Mouse (Mus musculus) cerebellum, adult 2 months (tissue): ENCODE data around the gene Hmcn2. TPM values are rescaled to one million over a fixed set of nuclear protein-coding genes. Genes with fewer than 3 reads are reported as not detected.

Experiments used
- DNase-seq, 2 experiments: peaks; one replicate each; pipeline ENCODE4 v3.0.0; 2021
- H3K27ac ChIP-seq: fragments of 200-500 bp; 2 replicates; pipeline ENCODE4 v1.5.1; 2012; ENCODE audit warnings: low read length, control low read depth, inconsistent platforms; ENCODE audit not compliant: insufficient read depth
- H3K27me3 ChIP-seq: fragments of 200-500 bp; 2 replicates; pipeline ENCODE4 v1.6.1; 2012; ENCODE audit warnings: inconsistent platforms, mild to moderate bottlenecking, low read length, moderate library complexity; ENCODE audit not compliant: control insufficient read depth, insufficient read depth
- H3K4me1 ChIP-seq: fragments of 200-500 bp; 2 replicates; pipeline ENCODE4 v1.6.1; 2011; ENCODE audit warnings: low read length; ENCODE audit not compliant: control insufficient read depth, insufficient read depth
- H3K4me3 ChIP-seq: fragments of 200-500 bp; replicated peaks from 2 replicates; pipeline ENCODE3; 2011; ENCODE audit warnings: mild to moderate bottlenecking, low read depth, low read length, control low read depth; ENCODE audit not compliant: insufficient read depth
- CTCF ChIP-seq: fragments of 200-500 bp; IDR thresholded peaks from 2 replicates; pipeline ENCODE4 v1.5.1; 2011; ENCODE audit warnings: low read depth, mild to moderate bottlenecking, control low read depth, low read length, moderate library complexity, borderline replicate concordance; ENCODE audit not compliant: insufficient read depth
- POLR2A ChIP-seq: fragments of 200-500 bp; IDR thresholded peaks from 2 replicates; pipeline ENCODE4 v1.6.1; 2011; ENCODE audit warnings: low read length, control low read depth, borderline replicate concordance; ENCODE audit not compliant: insufficient read depth
- WGBS: fragments of 180-500 bp; shearing (Covaris S2); methylation state at CpG from one replicate; pipeline ENCODE4 v1.1.7; 2018; 5-methylcytosine and 5-hydroxymethylcytosine counted together
- polyA plus RNA-seq: library from polyadenylated mRNA; depleted of rRNA; stranded (reverse); fragments of >200 nt; gene quantifications from 2 replicates; pipeline ENCODE4 v1.2.3, GENCODE M21; 2012

The Hmcn2 gene
- polyA plus RNA-seq, 1 experiment, result 0.59 TPM

- 21% methylated on average over 6 of the region's 6 CpGs for WGBS
- no peaks in the 10 kb centered on the region for H3K27me3 ChIP-seq
- peak; percentile 65 to 68 for DNase-seq
- TF ChIP-seq POLR2A (no peak), CTCF (no peak)
- H3K4me3 ChIP-seq, result no peak overlapping the region
- H3K4me1 ChIP-seq, result peaks cover 51% of the 10 kb centered on the region
- H3K27ac ChIP-seq, result peak overlapping the region; percentile 66
Observed at GRCm38 (mm10) chr2:31277810-31278209, 36.4 kb upstream of the Hmcn2 start.

- WGBS, result 17% methylated on average over 5 of the region's 5 CpGs
Observed at GRCm38 (mm10) chr2:31278483-31278882, 35.7 kb upstream of the Hmcn2 start.

GRCm38 (mm10) chr2:31281138-31281537 lies 33.1 kb upstream of the Hmcn2 start:
- WGBS, result 32% methylated on average over 8 of the region's 8 CpGs
- peaks cover 46% of the 10 kb centered on the region for H3K4me1 ChIP-seq
- no peaks in the 10 kb centered on the region for H3K27me3 ChIP-seq
- DNase-seq, result no peak
- TF ChIP-seq CTCF, result no peak
- TF ChIP-seq POLR2A, result no peak
- H3K4me3 ChIP-seq, result no peak overlapping the region
- no peak overlapping the region for H3K27ac ChIP-seq

More at GRCm38 (mm10) chr2:31278483-31278882, 35.7 kb upstream of the Hmcn2 start:
- H3K27me3 ChIP-seq, result no peaks in the 10 kb centered on the region
- peak overlapping the region; percentile 66; the same call in 1 of the 2 replicates for H3K27ac ChIP-seq
- no peak for DNase-seq
- peaks cover 50% of the 10 kb centered on the region for H3K4me1 ChIP-seq
- no peak overlapping the region for H3K4me3 ChIP-seq
- TF ChIP-seq POLR2A, result no peak
- TF ChIP-seq CTCF, result no peak

GRCm38 (mm10) chr2:31282266-31282665 lies 31.9 kb upstream of the Hmcn2 start:
- TF ChIP-seq CTCF (peak; percentile 68), POLR2A (no peak)
- 0 out of 2 replicates have a peak overlapping the region, but pooled peaks have one; percentile 3 for H3K27ac ChIP-seq
- H3K27me3 ChIP-seq, result no peaks in the 10 kb centered on the region
- H3K4me3 ChIP-seq, result no peak overlapping the region
- peak; percentile 54 to 62 for DNase-seq
- WGBS, result 45% methylated on average over 7 of the region's 7 CpGs
- H3K4me1 ChIP-seq, result peaks cover 36% of the 10 kb centered on the region

- TF ChIP-seq POLR2A, result no peak
- TF ChIP-seq CTCF, result no peak
- no peak overlapping the region for H3K4me3 ChIP-seq
- WGBS, result 41% methylated on average over 12 of the region's 12 CpGs
- DNase-seq, result peak in 1 of 2 experiments; percentile 18
- H3K27ac ChIP-seq, result 0 out of 2 replicates have a peak overlapping the region, but pooled peaks have one; percentile 3
- H3K27me3 ChIP-seq, result no peaks in the 10 kb centered on the region
- H3K4me1 ChIP-seq, result peaks cover 30% of the 10 kb centered on the region
Observed at GRCm38 (mm10) chr2:31282880-31283279, 31.3 kb upstream of the Hmcn2 start.

- H3K27ac ChIP-seq, result no peak overlapping the region
- TF ChIP-seq POLR2A (no peak), CTCF (no peak)
- no peak for DNase-seq
- peaks cover 24% of the 10 kb centered on the region for H3K4me1 ChIP-seq
- no peaks in the 10 kb centered on the region for H3K27me3 ChIP-seq
- 85% methylated on average over 5 of the region's 5 CpGs for WGBS
- H3K4me3 ChIP-seq, result no peak overlapping the region
Observed at GRCm38 (mm10) chr2:31284531-31284930, 29.7 kb upstream of the Hmcn2 start.

- DNase-seq, result peak; percentile 57 to 75
- Histone ChIP-seq H3K27ac (no peak overlapping the region), H3K4me1 (no peaks in the 10 kb centered on the region), H3K4me3 (no peak overlapping the region), H3K27me3 (no peaks in the 10 kb centered on the region)
- WGBS, result 9% methylated on average over 6 of the region's 6 CpGs
- no peak for TF ChIP-seq POLR2A
- peak; percentile 99 for TF ChIP-seq CTCF
Observed at GRCm38 (mm10) chr2:31291421-31291820, 22.8 kb upstream of the Hmcn2 start.

GRCm38 (mm10) chr2:31294985-31295384 lies 19.2 kb upstream of the Hmcn2 start:
- H3K27ac ChIP-seq, result no peak overlapping the region
- 3% methylated on average over 4 of the region's 4 CpGs for WGBS
- TF ChIP-seq CTCF (peak; percentile 90), POLR2A (no peak)

GRCm38 (mm10) chr2:31296395-31296794 lies 17.8 kb upstream of the Hmcn2 start:
- TF ChIP-seq CTCF (no peak), POLR2A (no peak)
- 84% methylated on average over 6 of the region's 6 CpGs for WGBS
- H3K27ac ChIP-seq, result no peak overlapping the region
- H3K27me3 ChIP-seq, result no peaks in the 10 kb centered on the region
- no peak for DNase-seq
- no peak overlapping the region for H3K4me3 ChIP-seq
- no peaks in the 10 kb centered on the region for H3K4me1 ChIP-seq

More at GRCm38 (mm10) chr2:31294985-31295384, 19.2 kb upstream of the Hmcn2 start:
- H3K4me3 ChIP-seq, result no peak overlapping the region
- peak; percentile 67 to 82 for DNase-seq
- H3K27me3 ChIP-seq, result no peaks in the 10 kb centered on the region
- H3K4me1 ChIP-seq, result no peaks in the 10 kb centered on the region
